Mouse (Mus musculus) embryo, embryonic 10.5 days (tissue): ENCODE measurements around the gene 4930402F06Rik.

Source experiments
- DNase-seq: peaks from one replicate; pipeline ENCODE4 v3.0.0-alpha.2; 2015; ENCODE audit warnings: low spot score

Gene 4930402F06Rik

DNA sequence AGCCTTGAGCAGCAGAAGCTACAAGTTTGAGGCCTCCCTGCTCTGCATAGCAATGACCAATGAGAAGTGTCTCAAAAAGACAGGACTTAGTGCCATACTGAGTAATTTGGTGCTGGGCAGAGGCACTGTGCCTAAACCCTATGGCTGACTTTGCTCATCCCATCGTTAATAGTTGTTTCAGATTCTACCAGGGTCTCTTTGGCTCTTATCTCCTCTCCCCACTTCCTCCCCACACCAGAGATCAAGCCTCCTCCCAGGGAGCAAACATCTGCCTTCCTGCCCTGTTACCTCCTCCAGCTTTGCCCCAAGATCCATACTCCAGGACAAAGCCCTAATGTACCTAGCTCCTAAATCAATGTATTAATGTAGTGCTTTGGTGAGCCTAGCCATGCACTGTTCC, 20.3 kb upstream of the 4930402F06Rik start:
- DNase-seq = no peak

DNA sequence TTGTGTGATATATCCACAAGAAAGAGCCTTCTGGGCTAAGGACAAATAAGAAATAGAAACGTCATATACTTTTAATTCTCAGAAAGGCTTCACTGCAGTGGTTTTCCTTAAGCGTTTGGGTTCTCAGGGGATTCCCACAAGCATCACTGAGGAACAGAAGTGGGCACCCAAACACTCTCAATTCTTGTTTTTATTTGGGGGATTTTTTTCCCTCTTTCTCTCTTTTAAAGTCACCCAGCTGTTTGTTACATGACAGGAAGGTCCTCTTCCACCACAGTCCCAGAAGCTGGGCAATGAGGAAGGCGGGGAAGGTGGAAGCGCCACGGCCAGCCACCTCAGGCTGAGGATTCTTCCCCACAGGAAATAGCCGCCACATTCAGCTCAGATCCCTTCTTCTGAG, 19.5 kb upstream of the 4930402F06Rik start:
- no peak for DNase-seq

- DNase-seq = no peak
These were observed 15.8 kb upstream of the 4930402F06Rik start for GRCm38 (mm10) chr2:35412810-35413209.

- DNase-seq = no peak
These were observed 15.3 kb upstream of the 4930402F06Rik start for GRCm38 (mm10) chr2:35412246-35412645.

DNA sequence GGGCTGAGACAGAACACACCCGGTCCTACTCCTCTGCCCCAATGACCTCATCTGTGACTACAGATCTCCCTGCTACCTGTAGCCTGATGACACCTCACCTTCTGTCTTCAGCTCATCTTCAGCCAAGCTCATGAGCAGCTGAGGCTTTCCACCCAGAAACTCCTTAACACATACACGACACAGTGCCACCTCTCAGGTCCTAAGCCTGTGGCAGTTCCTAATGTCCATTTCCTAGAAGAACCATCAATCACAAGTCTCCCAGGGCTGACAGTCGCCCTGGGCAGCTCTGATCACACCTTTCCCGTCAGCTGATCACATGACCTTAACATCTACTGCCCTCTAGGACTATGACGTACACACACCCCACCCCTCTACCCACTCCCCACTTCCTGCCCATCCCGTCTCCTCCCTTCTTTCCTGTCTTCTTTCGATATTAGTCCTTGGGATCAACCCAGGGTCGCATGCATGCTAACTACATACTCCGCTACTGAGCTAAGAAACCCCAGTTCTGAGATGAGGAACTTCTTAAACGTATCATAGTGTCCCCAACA, 14.7 kb upstream of the 4930402F06Rik start:
- DNase-seq = no peak

GRCm38 (mm10) chr2:35409466-35409865, 12.5 kb upstream of the 4930402F06Rik start:
- no peak for DNase-seq

- no peak for DNase-seq
These were observed 11.6 kb upstream of the 4930402F06Rik start for GRCm38 (mm10) chr2:35408409-35409110.

GRCm38 (mm10) chr2:35407878-35408277, 10.9 kb upstream of the 4930402F06Rik start:
- DNase-seq = no peak

DNA sequence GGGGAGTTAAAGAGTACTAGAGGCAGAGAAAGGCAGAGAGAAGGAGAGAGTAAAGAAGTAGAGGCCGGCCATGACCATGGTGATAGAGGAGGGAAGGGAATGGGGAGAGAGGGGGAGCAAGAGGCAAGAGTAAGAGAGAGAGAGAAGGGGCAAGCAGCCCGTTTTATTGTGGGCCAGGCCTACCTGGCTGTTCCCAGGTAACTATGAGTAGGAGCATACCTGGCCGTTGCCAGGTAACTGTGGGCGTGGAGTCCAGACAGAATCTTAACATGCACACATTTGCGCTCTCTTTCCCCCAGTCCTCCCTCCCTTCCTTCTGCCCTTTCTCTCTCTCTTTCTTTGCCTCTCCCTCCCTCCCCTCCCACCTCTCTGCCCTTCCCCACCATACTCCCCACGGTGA, 10.3 kb upstream of the 4930402F06Rik start:
- DNase-seq = no peak

DNA sequence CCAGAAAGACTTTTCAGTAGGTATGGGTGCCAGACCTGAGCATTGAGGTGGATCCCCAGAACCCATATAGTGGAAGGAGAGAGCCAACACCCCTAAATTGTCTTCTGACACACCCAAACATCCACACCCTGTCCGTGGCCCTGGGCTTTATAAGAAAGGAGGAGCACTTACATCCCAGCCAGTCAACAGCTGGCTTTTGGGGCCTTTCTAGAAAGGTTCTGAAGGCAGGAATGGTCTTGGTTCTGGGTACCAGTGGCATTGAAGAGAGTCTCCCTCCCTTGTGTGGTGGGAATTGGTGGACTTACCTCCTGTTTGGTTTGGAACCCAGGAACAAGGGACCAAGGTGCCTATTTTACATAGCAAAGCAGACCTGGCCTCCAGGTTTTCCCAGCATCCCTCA, 9.6 kb upstream of the 4930402F06Rik start:
- no peak for DNase-seq

DNA sequence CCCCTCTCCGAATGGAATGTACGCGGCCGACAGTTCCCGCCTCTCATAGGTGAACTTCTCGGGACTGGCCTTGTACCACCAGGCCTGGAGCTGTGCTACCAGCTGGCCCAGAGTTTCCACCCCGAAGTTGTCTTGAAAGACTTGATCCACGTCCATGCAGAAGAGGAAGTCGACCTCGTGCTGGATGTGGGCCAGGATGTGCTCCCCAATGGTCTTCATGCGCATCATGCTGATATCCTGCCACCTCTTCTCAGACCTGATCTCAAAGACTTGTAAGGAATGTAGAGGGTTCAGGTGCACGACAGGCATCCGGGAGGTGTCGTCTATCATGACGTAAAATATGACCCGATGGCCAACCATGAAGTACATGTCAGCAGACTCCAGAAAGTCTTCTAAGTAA, 5.4 kb upstream of the 4930402F06Rik start:
- no peak for DNase-seq

DNA sequence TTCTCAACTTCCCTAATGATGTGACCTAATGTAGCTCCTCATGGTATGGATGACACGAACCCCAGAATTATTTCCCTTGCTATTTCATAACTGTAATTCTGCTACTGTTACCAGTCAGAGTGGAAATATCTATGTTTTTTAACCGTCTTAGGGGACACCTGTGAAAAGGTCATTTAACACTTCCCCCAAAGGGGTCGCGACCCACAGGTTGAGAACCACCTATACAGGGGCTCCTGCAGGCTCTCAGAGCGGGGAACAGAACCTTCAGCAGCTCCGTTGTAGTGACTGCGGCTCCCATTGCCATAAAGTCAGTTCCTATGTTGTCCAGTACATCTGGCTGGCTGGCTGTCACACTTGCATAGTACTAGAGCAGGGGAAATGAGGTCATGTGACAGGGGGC, 3.8 kb upstream of the 4930402F06Rik start:
- DNase-seq = no peak

DNA sequence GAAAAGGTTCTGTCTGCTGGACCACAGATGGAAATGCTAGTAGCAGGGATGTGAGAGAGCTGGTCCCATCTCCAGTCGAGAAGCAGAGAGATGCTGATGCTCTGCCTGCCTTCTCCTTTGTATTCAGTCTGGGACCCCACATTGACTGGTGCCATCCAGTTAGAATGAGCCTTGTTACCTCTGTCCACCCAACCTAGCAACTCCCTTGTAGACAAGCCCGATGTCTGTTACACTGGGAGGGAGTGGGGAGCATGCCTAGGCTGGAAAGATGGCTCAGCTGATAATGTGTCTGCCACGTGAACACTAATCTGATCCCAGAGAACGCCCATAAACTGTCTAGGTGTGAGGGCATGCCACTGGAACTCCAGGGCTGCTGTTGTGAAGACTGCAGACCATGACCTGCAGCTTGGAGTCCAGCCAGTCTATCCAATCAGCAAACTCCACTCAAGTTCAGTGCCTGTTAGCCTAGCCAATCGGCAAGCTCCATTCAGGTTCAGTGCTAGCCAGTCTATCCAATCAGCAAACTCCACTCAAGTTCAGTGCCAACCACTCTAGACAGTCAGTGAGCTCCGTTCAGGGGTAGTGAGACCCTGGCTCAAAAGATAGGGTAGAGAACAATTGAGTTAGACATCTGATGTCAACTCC, 1.3 kb upstream of the 4930402F06Rik start:
- DNase-seq = no peak

DNA sequence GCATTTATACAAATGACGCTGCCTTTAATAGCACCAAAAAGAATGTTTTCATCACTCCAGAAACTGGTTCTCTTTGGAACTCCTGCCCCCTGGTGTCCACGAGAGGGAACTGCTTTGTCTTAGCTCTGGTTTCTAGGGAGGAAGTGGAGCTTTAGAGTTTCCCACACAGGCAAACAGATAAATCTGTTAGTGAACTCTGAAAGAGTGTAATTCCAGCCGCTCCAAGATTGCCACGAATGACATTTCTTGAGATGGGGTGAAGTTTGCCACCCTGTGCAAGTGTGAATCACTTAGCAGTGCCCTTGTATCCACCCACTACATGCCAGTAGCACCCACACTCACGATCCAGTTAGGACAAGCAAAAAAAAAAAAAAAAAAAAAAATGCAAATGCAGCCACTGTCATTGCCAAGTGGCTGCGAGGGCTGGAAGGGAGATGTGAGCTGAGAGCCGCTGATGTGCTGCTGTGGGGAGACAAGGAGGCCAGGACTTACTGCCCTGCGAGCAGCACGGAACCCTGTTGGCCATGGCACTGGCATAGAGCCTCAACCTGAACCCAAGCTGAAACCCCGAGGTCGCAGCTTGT, 707 bp upstream of the 4930402F06Rik start:
- peak; percentile 76 for DNase-seq

GRCm38 (mm10) chr2:35385441-35385871, 11.5 kb downstream of the 4930402F06Rik start:
- DNase-seq = no peak

GRCm38 (mm10) chr2:35379306-35379705, 17.7 kb downstream of the 4930402F06Rik start:
- no peak for DNase-seq

GRCm38 (mm10) chr2:35377600-35377999, 19.4 kb downstream of the 4930402F06Rik start:
- no peak for DNase-seq

DNA sequence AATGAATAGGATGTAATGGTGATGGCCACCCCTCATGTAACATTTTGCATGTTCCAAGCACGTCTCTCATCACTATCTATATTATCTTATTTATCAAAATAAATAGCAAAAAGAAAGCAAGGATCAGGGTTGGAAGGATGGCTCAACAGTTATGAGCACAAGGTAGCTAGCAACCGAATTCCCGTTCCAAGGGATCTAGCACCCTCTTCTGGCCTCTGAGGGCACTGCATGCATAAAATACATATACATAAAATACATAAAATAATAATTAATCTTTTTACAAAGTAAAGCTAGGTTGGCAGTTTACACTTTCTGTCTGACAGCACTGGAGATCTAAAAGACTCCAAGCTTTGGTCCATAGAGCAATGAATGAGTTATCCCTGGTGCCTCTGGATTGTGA, 24.0 kb downstream of the 4930402F06Rik start:
- DNase-seq = peak; percentile 76

- no peak for DNase-seq
These were observed 26.3 kb downstream of the 4930402F06Rik start for GRCm38 (mm10) chr2:35370686-35371085.

DNA sequence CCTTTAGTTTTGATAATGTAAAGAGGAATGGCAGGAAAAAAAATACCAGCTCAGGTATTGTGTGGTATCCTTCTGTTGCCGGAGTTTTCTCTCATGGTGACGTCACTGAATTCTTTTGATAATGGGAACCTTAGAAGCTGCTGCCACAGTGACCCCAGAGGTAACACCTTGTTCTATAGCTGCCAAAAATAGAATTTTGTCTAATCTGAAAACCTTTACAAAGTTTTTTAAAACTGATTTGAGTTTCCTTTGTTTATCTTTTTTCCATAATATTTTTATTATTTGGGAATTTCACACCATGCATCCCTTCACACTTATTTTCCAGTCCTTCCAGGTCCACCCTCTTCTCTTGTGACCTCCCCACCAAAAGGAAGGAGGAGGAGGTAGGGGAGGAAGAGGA, 29.3 kb downstream of the 4930402F06Rik start, which contains the start of gene 4930568D16Rik:
4930568D16Rik (minus strand) TSS at position 101 of the 400 bp plus-strand sequence.
- DNase-seq = no peak

DNA sequence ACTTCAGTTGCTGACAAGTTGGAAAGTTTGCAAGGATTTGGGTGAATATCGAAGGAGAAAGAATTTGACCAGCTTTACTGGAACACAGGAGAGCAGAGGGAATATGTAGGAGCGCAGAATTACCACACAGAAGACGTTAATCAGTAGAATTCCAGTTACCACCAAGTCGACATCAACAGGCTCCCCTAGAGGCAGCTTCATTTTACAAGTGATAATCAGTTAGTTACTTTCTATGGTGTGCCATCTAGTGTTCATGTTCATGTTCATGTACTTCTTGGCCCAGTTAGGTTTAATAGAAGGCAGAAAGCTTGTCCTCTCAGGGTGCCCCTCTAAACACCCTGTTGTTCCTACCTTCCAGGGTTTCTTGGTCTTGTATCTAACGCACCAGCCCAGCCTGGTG, 47.8 kb downstream of the 4930402F06Rik start:
- peak; percentile 57 for DNase-seq

GRCm38 (mm10) chr2:35345984-35346383, 51.0 kb downstream of the 4930402F06Rik start:
- no peak for DNase-seq

GRCm38 (mm10) chr2:35342605-35343004, 54.4 kb downstream of the 4930402F06Rik start:
- no peak for DNase-seq
